Mouse (Mus musculus): ENCODE measurements around the gene Mroh2a. TPM values are rescaled to one million over a fixed set of nuclear protein-coding genes. Genes with fewer than 3 reads are reported as not detected.

The Mroh2a gene
- 1 to 10 TPM in 1 of 2 experiments, under 1 TPM in 1; 0.66 to 1.7 TPM for polyA plus RNA-seq (2017; shearing (Covaris generic))

DNA sequence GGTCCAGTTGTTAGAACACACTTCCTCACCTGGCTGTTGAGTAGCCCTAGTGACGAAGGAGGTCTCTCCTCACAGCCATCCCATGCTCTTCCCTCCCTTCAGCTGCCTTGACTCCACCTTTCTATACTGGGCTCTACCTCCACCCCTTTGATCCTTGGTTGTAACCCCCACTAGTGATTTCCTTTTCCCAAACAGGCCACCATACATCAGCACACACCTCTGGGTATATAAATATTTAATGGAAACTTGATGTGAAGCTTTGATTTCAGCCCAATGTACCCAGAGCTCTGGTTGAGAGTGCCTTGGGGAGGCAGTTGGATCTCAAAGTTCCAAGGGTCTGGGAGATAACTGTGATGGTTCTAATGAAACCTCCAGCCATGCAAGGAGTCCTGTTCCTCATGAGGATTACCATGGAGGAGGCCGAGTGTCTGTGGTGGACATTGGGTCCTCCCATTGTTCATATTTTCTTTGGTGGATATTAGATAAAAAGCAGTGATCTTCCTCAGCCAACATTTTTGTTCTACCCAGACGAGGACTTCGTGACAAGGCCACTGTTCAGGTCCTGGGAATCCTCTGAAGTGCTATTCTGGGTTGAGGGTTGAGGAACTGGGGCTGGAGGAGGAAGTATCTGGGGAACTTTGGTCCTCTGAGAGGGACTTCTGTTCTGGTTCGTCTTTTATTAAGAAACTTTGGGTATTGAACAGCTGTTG is at the start of gene Mroh2a:
Mroh2a (plus strand) TSS at position 317 of the 710 bp plus-strand sequence.

DNA sequence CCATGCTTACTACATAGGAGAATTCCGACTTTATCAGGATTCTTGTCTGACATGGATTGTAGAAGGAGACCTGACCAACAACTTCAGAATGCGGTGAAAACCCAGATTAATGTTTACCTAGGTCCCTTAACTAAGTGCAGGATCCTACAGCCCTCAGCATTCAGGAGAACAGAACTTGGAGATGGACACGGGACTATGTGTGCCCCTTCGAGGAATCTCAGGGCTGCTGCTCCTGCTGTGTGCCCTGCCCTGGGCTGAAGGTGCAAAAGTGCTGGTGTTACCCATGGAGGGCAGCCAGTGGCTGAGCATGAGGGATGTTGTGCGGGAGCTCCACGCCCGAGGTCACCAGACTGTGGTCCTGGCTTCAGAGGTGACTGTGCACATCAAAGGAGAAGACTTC is 26.3 kb upstream of the Mroh2a start, which contains the start of gene Ugt1a2:
Ugt1a2 (plus strand) TSS at position 146 of the 400 bp plus-strand sequence.

DNA sequence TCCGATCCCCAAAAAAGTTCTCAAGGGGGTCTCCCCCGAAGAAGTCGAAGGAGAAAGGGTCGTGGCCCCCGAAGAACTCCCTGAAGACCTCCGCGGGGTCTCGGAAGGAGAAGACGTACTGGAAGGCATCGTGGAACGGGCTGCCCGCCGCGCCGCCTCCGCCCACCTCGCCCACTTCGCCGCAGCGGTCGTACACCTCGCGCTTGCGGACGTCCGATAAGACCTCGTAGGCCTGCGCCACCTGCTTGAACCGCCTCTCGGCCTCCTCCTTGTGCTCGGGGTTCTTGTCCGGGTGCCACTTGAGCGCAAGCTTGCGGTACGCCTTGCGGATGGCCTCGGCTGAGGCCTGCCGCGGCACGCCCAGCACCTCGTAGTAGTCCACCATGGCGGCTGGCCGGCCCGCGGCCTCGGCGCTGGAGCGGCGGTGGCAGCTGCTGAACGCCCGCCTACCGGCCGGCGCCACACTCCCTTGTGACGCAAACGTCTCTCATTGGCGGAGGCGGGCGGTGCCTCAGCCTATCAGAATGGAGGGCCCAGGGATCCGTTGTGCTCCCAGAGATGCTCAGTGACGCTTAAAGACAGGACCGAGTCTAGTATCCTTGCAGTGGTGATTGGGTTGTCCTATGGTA is 21.4 kb upstream of the Mroh2a start, which contains the start of gene Dnajb3:
Dnajb3 (minus strand) TSS at position 489 of the 629 bp plus-strand sequence.

DNA sequence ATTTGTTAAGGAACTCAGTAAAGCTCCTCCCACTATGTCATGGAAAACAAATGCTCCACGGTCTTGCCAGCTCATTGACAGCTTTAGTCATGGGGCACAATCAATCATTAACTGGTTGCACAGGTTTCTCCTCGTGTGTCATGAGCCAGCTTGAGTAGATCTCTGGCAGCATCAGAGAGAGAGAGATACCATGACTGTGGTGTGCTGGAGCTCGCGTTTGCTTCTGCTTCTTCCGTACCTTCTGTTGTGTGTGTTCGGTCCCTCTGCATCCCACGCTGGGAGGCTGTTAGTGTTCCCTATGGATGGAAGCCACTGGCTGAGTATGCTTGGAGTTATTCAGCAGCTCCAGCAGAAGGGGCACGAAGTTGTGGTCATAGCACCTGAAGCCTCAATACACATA is 15.0 kb upstream of the Mroh2a start, which contains the start of gene Ugt1a1:
Ugt1a1 (plus strand) TSS at position 148 of the 400 bp plus-strand sequence.

DNA sequence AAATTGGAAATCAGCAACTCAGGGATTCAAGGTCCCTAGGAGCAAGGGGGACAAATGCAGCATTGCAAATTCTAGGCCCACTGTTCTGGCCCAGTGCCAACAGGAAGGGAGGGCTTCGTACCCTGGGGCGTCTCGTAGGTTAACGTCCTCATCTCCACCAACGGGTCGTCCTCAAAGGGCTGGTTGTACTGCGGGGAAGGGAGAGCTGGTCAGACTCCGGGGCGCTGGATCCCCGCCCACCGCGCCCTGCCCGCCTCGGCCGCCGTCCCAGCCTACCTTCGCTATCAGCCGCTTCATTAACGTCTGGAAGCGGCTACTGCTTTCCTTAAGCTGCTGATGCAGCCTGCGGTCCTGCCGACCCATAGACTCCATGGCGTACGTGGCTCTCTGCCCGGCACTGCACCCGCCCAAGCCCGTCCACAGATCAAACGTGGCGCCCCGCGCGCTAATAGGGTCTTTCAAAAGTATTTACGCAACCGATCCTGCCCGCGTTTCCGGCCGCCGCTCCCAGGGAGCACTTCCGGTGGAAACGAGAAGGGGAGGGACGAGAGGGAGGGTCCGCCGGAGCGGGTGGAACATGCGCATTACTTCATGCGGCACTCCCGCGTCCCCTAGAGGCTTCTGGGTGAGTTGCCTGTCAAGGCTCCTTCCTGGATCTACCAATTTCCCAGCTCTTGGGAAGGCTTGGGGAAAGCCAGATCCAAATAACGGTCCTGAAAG is 50.5 kb downstream of the Mroh2a start, which contains the start of the genes Hjurp and Trpm8:
Hjurp (minus strand) TSS at position 536 of the 720 bp plus-strand sequence.
Trpm8 (plus strand) TSS at position 564 of the 720 bp plus-strand sequence.

Other genes starting within 250 kb of the Mroh2a start
- 10 to 100 TPM; 16.2 to 17.5 TPM for gene Usp40, start 218.4 kb upstream of the Mroh2a start, polyA plus RNA-seq (2017; shearing (Covaris generic))
- gene Ugt1a10, start 171.6 kb upstream of the Mroh2a start, polyA plus RNA-seq (2017; shearing (Covaris generic)) = not detected
- under 1 TPM in 1 of 2 experiments, not detected in 1; 0.24 TPM for gene Ugt1a9, start 156.2 kb upstream of the Mroh2a start, polyA plus RNA-seq (2017; shearing (Covaris generic))
- gene Ugt1a8, start 139.2 kb upstream of the Mroh2a start, polyA plus RNA-seq (2017; shearing (Covaris generic)) = not detected
- gene Ugt1a7c, start 131.9 kb upstream of the Mroh2a start, polyA plus RNA-seq (2017; shearing (Covaris generic)) = under 1 TPM; 0.28 to 0.30 TPM
- gene Ugt1a6b, start 123.7 kb upstream of the Mroh2a start, polyA plus RNA-seq (2017; shearing (Covaris generic)) = not detected
- under 1 TPM; 0.38 to 0.97 TPM for gene Ugt1a6a, start 92.2 kb upstream of the Mroh2a start, polyA plus RNA-seq (2017; shearing (Covaris generic))
- gene Ugt1a5, start 61.0 kb upstream of the Mroh2a start, polyA plus RNA-seq (2017; shearing (Covaris generic)) = not detected
- under 1 TPM in 1 of 2 experiments, not detected in 1; 0.32 TPM for gene Ugt1a2, start 26.4 kb upstream of the Mroh2a start, polyA plus RNA-seq (2017; shearing (Covaris generic))
- under 1 TPM; 0.71 to 0.72 TPM for gene Dnajb3, start 21.2 kb upstream of the Mroh2a start, polyA plus RNA-seq (2017; shearing (Covaris generic))
- under 1 TPM in 1 of 2 experiments, not detected in 1; 0.42 TPM for gene Ugt1a1, start 15.0 kb upstream of the Mroh2a start, polyA plus RNA-seq (2017; shearing (Covaris generic))
- 10 to 100 TPM; 65.5 to 68.2 TPM for gene Hjurp, start 50.6 kb downstream of the Mroh2a start, polyA plus RNA-seq (2017; shearing (Covaris generic))
- under 1 TPM in 1 of 2 experiments, not detected in 1; 0.33 TPM for gene Trpm8, start 50.7 kb downstream of the Mroh2a start, polyA plus RNA-seq (2017; shearing (Covaris generic))
- gene Spp2, start 180.0 kb downstream of the Mroh2a start, polyA plus RNA-seq (2017; shearing (Covaris generic)) = not detected